Mouse (Mus musculus) yolk sac, embryonic 10.5 days (tissue): ENCODE measurements around the gene Cers3.

Source experiments
- DNase-seq: peaks from one replicate; pipeline ENCODE4 v3.0.0-alpha.2; 2017; ENCODE audit warnings: low spot score

Gene Cers3

DNA sequence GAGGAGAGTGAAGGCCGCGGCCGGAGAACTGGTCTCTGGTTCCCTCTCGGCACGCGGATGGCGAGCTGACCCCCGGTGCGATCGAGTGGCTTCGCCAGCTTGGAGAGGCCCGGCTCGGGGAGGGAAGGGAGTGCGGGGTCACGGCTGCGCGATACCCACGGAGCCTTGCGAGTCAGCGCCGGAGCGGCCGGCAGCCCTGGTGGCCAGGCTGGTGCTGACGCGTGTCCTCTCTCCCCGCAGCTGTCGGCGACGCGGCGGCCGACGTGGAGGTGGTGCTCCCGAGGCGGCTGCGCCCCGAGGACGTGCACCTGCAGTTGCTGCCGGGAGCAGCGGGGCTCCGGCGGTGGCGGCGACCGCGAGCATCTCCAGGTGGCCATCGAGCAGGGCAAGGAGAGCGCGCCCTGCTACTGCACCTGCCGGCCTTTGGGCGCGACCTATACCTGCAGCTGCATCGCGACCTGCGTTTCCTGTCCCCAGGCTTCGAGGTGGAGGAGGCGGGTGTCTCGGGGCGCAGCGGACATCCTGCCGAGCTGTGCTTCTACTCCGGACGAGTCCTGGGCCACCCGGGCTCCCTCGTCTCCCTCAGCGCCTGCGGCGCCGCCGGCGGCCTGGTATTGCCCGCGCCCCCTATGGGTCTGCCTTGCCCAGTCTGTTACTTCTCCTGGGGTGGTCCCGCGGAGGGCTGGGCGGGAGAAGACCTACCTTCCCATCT lies 96.9 kb downstream of the Cers3 start:
- DNase-seq: peak; percentile 22

DNA sequence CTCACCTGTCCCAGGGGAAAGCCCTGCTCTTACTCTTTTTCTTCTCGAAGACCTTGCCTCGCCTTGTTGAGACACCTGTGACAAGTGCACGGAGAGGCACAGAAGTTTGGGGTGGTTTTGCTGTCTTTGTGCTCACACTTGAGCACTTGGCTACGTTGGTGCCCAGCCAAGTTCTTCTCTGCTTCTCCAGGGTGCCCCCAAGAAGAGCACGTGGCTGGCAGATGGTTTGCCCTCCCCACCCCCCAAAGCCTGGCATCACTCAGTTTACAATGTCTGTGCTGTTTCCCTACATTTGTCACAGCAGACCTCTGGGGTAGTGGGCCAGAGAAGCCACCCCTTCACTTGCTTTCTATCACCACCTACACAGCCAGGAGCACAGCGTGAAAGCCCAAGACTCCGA lies 97.9 kb downstream of the Cers3 start:
- no peak for DNase-seq

DNA sequence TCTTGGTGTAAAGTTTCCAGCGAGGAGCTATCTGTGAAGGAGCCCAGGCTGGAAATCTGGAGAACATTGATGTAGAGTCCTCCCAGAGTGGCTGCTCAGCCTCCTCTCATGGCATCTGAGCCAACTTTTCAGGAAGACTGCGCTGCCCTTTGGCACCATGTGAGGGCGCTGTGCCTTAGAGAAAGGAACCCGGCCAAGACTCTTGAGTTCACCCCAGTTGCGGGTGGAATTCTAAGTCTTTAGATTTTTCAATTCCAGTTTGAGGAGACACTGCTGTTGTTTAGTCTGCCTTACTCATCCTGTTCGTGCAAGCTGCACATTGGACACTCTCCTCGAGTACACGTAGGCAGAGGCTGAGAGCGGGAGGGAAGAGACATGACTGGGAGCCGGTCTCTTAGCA lies 98.7 kb downstream of the Cers3 start:
- DNase-seq: peak; percentile 49

DNA sequence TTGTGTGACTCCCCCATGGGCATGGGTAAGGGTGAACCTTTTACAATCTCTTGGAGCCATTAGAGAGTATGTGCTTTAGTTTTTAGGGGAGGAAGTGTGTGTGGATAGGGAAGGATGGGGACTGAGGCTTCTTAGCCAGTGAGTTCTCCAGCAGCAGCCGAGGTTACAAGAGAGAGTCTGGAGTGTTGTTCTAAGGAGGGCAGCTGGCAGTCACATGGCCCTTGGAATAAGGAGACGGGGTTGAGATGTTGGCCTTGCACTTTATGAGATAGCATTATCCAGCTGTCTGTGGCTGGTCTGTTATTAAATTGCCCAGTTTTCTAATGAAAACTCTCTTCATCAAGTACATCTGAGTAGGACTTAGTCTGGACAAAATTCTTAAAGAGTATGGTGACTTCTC lies 100.5 kb downstream of the Cers3 start:
- DNase-seq: no peak

DNA sequence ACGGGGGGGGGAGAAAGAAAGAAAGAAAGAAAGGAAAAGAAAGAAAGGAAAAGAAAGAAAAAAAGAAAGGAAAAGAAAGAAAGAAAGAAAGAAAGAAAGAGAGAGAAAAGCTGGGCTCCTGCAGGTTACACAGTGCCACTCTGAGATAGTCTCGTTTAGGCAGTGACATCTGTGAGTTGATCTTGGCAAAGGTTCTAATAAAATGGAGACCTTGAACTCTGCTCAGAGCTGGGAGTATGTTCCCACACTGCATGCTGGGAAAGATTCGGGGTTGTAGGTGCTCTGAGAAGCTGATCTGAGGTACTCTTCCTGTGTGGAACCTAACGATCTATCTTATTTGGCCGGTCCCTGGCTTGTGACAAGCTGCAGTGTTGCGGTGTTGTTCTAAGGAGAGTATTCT lies 103.3 kb downstream of the Cers3 start:
- DNase-seq: no peak

- DNase-seq: no peak
Measured at GRCm38 (mm10) chr7:66847299-66847698, 104.0 kb downstream of the Cers3 start.

- DNase-seq: no peak
Measured at GRCm38 (mm10) chr7:66849316-66849715, 106.0 kb downstream of the Cers3 start.

DNA sequence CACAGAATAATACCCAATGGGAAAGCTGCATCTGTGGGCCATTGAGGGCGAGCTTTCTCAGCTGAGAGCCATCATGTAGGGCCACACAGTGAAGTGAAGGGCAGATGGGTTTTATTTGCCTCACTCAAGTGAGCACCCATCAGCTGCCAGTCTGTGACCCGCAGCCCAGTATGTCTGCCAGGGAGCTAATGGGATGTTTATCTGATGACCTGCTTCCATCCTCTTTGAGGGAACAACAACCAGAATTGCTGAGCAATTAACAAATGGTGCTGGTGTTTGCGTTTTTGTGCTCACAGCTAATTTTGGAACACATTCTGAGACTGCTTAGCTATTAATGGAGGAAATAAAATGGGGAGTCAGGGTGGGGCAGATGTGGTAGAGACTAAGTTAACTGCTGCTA lies 108.9 kb downstream of the Cers3 start:
- no peak for DNase-seq

DNA sequence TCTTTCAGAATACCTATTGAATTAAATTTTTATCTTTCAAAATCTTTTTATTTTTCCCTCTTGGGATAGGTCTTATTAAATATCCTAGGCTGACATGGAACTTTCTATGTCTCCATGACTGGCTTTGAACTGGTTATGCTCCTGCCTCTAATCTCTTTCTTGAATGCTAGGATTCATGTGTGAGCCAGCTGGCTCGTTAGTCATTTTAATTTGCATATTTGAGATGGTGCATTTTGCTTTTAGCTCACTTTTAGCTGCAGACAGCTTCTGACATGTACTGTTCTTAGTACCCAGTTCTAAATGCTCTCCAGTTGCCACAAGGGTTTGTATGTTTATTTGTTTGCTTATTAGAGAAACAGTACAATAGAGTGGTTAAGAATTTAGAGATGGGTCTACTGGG lies 114.3 kb downstream of the Cers3 start:
- no peak for DNase-seq

DNA sequence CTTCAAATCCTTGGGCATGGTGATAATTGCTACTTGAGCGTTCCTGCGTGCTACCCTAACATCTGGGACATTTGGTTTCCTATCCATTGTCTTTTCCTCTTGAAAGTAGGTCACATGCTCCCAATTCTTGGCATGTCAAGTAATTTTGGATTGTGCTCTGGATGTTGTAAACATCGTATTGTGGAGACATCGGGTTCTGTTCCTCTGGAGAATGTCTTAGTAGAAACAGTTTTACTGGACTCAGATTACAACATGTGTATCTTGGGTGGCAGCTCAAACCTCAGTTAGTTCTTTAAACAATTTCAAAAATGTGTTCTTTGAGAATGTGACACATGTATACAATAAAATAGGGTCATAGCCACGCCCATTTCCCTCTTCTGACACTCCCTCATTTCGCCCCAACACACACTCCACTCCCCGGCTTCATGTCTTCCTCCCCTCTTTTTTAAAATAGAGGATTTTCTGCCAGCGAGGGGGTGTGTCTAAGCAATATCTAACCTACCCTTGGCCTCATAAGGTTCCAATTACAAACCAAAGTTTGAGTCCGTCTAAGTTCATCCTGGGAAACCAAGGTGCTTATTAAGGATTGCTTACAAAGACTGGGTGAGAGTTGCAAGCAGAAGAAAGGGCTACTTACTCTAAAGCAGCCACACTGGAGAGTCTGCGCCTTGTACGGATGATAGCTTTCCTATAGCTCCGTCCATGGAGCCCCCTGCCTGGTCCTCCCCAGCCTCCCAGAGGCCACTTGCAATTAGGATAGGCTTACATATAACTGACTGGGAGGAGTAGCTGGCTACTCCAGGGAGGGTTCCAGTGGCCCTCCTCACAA lies 115.2 kb downstream of the Cers3 start:
- DNase-seq: no peak

- no peak for DNase-seq
Measured at GRCm38 (mm10) chr7:66859220-66859619, 115.9 kb downstream of the Cers3 start.

GRCm38 (mm10) chr7:66866944-66867718 lies 123.8 kb downstream of the Cers3 start:
- no peak for DNase-seq

GRCm38 (mm10) chr7:66867719-66868501 lies 124.6 kb downstream of the Cers3 start:
- no peak for DNase-seq

DNA sequence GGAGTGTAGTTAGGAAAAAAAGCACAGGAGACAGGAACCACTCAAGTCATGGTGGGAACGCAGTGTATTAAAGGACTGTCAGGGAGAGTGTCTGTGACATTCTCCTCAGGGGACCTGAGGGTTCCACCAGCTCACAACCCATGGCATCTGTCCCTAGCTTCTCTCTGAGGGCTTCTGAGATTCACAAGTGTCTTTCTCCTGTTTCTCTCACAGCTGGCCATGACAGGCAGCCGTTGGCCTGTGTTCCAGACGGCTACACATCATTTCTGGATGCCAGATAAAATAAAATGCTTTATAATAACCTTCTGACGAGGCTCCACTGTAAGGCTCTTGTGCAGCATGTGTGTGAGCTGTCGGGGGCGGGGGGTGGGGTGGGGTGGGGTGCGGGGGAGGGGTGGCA lies 128.2 kb downstream of the Cers3 start:
- DNase-seq: no peak

- DNase-seq: no peak
Measured at GRCm38 (mm10) chr7:66871940-66872511, 128.7 kb downstream of the Cers3 start.

GRCm38 (mm10) chr7:66873235-66873634 lies 129.9 kb downstream of the Cers3 start:
- no peak for DNase-seq
